Mouse (Mus musculus) c-Kit-positive CD71-positive TER-119-negative erythroid progenitor cells, embryonic 14.5 days (primary cell): ENCODE data around the gene Slc13a3.
"Not testable (repeated sequence)": the region's sequence is repeated elsewhere in the genome, so short reads cannot be mapped to it uniquely, and the experiment has no call there.

Source experiments
- DNase-seq: peaks from one replicate; pipeline ENCODE4 v3.0.0-alpha.2; 2013; ENCODE audit warnings: low read depth

Gene Slc13a3

DNA sequence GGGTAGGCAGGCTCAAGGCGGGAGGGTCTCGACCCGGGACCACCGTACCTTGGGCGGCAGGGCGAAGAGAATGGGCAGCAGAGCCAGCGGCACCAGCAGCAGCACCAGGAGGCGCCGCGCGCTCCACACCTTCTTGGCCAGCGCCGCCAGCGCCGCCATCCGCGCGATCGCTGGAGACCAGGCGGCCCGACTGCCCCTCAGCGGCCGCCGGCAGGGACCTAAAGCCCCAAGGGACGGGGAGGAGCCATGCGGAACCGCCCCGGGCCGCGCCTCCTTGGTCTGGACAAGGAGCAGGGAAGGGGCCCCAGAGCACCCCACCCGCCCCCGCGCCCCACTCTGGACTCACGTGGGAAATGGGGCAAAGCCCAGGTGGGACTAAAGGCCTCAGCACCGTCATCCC is at the start of gene Slc13a3:
Gene Slc13a3 (minus strand): TSS at position 228 of the 400 bp plus-strand sequence.
- no peak for DNase-seq

DNA sequence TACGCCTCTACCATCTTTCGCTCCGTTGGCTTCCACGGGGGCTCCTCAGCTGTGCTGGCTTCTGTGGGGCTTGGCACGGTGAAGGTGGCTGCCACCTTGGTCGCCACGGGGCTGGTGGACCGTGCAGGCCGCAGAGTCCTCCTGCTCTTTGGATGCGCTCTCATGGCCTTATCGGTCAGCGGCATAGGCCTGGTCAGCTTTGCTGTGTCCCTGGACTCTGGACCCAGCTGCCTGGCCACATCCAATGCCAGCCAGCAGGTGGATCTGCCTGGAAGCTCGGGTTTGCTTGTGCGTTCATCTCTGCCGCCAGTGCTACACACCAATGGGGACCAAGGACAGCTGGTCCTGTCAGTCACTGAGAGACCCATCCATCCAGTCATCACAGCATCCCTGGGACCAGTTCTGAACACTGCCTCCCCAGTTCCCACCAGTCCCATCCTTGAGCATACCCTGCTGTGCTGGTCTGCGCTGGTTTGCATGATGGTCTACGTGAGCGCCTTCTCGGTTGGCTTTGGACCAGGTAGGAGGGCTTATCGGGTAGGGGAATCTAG is 42.2 kb upstream of the Slc13a3 start:
- DNase-seq, result no peak

DNA sequence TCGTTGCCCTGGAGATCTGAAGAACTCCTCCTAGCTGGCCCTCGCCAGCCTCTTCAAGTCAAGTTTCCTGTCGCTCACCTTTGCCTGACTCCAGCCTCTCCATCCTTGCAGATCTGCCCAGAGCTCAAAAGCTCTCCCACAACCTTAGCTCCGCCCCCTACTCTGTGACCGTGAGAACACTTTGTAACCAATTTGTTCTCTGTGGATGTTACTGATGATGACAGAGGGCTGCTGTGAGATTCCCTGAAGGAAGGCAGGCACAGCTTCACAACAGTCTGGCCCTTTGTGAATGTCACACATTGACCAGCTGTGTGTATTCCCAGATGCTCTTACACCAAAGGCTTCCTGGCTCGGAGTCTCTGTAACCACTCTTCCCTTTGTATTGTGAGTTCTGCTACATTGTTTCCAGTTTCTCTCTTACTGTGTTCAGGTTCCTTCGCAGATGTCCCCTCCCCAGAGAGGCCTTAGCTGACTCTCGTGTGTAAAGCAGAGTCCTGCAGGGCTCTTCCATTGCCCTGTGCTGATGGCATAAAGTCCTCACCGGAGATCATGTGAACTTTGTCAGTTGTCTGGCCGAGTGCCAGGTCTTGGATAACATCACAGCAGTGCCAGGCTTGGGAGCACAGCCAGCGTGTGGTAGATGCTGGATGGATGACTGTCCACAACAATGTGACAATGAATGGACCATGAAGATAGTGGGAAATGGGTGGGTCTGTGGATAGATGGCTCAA is 40.0 kb upstream of the Slc13a3 start:
- DNase-seq, result no peak

DNA sequence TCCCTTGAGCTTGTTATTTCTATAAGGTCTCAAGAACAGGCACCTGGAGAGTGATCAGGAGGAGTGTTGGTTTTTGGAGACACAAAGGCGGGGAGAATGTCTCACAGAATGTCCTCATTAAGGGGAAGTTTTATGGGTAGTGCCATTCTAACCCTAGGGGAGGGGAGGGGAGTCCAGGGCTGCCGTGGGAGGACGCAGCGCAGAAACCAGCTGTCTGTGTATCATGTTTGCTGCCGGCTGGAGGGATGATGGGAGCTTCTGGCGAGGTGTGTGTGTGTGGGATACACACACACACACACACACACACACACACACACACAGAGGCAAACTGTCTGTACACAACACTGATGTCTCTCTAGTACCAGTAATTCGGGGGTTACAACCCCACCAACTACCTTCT is 39.4 kb upstream of the Slc13a3 start:
- DNase-seq, result no peak

DNA sequence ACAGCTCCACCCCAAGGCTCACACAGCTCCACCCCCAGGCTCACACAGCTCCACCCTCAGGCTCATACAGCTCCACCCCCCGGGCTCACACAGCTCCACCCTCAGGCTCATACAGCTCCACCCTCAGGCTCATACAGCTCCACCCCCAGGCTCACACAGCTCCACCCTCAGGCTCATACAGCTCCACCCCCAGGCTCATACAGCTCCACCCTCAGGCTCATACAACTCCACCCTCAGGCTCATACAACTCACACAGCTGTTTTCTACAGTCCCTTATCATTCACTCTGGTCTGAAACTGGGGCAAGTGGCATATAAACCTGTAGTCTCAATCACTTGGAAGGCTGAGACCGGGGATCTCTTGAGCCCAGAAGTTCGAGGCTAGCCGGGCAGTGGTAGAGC is 38.5 kb upstream of the Slc13a3 start:
- DNase-seq, result peak; percentile 23

DNA sequence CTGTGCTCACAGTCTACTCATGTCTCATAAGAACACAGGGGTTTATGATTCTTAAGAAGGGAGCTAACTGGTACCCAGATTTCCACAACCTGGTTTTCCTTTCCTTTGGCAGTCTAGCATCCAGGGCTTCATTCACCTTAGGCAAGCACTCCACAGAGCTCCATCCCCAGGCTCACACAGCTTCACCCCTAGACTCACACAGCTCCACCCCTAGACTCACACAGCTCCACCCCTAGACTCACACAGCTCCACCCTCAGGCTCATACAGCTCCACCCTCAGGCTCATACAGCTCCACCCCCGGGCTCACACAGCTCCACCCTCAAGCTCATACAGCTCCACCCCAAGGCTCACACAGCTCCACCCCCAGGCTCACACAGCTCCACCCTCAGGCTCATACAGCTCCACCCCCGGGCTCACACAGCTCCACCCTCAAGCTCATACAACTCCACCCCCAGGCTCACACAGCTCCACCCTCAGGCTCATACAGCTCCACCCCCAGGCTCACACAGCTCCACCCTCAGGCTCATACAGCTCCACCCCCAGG is 38.0 kb upstream of the Slc13a3 start:
- not testable (repeated sequence) for DNase-seq

DNA sequence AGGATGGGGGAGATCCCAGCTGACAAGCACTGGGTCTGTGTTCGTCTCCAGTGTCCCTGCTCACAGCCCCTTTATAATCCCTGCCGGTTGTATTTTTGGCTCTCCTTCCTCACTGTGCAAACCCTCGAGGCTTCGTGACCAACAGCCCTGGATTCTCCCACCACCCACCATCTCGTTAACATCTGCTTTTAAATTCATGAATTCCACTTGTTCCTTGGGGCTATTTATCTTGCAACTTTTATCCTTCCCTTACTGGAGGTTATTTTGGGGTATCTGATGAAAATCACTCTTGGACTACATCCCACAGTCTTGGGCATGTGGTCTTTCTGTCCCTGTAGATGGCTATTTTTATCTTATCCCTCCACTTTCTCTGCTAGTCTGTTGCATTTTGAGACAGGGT is 37.4 kb upstream of the Slc13a3 start:
- DNase-seq, result no peak

DNA sequence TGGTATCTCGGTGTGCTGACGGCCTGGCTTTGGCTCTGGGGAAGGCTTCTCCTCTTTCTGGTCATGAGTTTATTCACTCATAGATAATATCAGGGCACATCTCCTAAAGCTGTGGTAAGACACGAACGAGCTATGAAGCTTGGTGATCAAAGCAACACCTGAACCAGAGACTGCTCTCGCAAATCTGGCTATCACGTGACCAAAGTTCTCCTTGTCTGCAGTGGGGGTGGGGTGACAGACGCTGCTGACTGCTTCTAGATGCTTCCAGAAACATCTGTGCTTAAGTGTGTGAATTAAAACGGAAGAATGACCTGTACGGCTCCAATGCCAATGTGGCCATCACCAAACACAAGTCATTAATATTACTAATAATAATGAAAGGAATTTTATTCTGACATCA is 36.7 kb upstream of the Slc13a3 start:
- DNase-seq, result no peak

DNA sequence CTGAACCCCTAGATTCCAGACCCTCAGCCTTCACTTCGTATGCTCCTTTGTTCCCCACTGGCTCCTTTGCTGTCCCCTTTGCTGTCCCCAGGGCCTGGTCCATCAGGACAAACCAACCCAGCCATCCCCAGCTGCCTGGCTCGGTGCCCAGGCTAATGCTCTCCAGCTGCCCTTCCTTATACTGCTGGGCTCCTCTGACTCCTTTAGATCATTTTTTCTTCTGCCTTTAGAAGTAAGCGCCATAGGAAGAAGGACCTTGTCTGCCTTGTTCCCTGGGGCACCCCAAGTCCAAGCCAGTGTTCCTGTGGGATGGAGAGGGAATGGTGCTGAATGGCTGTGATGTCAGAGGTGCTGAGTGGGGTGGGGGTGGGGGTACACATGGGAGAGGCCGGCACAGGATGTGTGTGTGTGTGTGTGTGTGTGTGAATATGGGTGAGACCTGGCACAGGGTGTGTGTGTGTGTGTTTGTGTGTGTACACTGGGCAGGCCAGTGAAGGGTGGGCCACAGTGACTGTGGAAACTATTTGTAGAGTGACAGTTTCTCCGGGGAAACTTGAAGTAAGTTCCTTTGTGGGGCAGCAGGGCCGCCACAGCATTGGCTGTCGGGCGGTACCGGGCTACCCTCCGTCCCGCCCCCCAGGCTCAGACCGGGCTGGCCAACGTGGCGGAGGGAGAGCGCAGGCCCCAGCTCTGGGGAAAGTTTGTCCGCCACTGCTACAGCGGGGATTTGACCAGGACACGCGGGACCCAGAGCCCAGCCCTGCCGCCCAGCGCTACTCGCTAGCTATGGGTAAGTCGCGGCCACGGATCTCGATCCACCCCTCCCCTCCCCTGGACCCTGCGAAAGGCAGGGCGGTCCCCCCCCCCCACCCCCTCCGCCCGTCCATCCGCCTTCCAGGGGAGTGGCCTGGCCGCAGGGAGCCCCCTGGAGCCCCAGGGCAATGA is 30.5 kb upstream of the Slc13a3 start, which contains the start of gene Slc2a10:
Gene Slc2a10 (plus strand): TSS at position 529 of the 945 bp plus-strand sequence.
- no peak for DNase-seq

DNA sequence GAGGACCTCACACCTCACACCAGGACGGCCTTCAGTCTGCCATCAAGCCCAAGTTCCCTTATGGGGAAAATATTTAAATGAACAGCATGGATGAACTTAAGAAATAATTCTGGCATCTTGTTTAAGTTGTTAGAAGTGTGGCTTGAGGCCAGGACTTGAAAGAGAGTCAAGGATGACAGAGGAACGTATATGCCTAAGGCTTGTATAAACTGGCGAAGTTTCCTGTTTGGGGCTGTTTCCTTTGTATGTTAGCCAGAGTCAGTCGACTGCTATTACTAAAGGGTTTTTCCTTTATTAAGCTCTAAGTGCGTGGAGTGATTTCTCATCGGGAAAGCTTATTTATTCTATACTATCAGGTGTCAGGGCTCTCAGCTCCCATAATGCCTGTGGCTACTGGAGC is 25.8 kb upstream of the Slc13a3 start:
- no peak for DNase-seq

DNA sequence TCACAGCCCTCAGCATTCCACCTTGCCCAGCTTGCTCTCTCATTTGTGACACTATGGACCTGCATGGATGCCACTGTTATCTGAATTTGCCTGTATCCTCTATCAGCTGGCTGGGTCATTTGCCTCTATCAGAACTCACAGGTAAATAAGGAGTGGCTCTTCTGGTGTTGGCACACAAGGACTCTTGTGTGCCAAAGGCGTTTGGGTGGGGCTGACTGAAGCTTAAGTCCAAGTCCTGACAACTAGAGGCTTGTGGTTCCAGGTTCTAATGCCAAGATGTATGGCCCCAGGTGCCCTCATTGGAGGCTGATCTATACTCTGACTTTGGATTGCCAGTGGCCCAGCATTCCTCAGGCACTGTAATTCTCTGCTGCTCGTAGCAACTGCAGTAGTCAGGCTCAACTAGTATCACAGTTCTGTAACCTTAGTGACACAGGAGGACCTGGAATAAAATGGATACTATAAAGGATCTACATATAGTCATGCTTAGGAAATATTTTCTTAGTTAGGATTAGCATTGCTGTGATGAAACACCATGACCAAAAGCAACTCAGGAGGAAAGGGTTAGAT is 24.8 kb upstream of the Slc13a3 start:
- no peak for DNase-seq

DNA sequence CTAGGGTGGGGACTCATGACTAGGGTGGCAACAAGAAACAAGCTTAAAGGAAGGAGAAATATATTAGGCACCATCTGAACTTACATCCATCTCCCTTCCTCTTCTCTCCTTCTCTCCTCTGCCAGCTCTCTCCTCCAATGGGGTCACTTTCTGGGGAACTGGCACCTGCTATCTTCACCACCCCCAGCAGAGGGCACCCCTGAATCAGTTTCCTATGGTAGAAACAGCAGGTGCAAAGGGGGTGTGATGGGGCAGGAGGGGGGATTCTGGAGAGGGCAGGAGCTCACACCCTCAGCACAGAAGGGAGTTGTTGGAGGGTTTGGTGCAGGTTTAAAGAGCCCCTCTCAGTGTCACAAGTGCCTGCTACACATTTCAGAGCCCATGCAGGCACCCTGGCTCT is 23.2 kb upstream of the Slc13a3 start:
- DNase-seq, result no peak

DNA sequence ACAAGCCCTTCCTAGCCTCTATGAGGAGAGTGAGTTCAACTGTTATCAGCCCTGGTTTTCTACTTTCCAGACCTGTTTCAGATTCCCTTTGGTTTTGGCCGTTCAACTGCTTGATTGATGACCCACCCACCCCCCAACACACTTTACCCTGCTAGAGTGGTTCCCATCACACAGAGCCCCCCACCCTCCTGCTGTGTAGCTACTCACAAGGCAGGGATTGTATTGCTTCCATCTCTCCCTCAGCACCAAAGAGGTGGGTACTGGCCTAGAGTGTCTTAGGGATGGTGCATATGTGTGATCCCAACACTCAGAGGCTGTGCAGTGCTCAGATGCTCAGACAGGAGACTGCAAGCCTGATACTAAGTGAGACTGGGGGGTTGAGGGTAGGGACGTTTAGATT is 21.5 kb upstream of the Slc13a3 start:
- no peak for DNase-seq

DNA sequence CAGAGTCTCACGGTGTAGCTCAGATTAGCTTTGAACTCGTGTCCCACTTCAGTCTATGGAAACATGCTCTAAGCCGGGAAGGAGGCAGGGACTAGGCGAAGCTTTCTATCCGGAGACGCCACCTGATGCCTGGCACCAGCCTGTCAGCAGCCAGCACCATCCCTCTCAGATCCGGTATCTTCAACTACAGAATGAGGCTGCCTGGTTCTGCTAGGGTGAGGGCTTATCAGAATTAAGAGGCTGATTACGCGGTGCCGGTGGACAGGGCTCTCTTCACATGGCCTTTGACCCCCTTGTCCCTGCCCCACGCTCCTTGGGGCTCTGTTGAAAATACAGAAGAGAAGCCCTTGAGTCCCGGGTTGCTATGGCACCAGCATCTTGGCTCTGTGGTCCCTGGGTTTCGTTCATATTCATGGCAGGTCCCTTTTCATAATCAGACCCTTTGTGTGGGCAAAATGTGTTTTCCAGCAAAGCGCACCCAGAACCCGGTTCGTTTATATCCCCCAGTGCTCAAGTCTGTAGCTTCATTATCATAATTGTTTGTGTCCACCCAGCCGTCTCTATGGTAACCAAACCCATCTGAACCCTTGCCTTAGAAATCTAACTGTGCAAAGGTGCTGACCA is 20.7 kb upstream of the Slc13a3 start:
- DNase-seq, result no peak

DNA sequence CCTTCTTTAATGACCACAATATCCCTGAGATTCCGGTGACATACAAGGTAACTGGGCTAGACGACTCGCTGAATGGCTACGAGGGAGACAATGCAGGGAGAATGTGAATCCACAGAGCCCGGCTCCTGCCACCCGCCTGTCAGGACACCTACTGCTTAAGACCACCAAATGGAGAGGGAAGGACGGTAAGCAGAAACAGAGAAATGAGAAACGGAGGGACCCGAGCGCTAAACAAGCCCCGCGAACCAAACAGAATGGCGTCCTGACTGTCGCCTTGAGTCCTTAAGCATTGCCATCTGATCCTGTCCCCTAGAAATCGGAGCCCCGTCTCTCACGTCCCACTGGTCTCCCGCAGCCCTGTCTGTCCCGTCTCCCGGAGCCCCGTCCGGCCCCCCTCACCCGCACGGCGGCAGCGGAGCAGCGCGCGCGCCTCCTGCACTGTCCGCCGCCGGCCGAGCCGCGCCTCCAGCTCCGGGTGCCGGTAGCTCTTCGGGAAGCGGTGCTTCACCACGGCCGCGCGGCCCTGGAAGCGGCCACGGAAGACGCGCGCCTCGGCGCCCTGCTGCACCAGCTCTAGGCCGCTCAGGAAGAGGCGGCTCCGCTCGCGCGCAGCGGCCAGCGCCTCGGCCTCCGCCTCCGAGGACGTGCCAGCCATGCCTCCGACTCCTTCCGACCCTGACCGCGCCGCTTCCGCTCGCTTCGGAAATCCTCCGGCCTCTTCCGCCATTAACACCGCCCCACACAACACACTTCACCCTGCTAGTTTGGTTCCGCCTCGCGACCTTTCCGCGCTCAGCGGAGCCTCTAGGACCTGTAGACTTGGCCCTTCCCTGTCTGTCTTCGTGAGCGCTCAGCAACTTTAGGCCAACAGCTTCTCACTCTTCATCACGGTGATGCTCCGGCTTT is 19.9 kb upstream of the Slc13a3 start, which contains the start of gene Trp53rka:
Gene Trp53rka (minus strand): TSS at position 677 of the 906 bp plus-strand sequence.
- peak; percentile 54 for DNase-seq

DNA sequence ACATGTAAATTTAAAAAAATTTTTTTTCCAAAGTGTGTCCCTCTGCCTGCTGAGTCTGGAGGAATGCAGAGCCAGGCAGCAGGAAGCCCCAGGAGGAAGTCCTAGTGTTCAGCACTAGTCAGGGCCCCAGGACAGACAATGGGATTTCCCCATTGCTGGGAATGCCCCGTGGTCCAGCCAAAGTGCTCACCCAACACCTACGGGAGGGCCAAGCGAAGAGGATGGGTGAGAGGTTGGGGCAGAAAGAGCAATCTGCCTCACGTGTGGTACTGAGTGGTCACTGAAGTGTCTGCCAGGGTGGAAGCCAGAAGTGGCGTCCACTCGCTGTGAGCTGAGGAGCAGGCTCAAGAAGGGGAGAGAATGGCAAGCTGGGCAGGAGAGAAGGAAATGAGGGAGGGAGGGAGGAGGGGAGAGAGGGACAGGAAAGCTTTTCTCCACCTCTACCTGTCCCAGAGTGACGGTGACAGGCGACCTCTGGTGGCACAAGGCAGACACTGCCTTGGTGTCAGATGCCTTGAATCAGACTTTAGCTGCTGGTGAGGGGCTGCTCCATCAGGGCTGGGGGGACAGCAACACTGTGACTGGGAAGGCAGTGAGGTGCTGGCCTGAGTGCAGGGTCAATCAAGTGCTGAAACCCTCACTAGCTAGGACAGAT is 14.0 kb upstream of the Slc13a3 start:
- no peak for DNase-seq

DNA sequence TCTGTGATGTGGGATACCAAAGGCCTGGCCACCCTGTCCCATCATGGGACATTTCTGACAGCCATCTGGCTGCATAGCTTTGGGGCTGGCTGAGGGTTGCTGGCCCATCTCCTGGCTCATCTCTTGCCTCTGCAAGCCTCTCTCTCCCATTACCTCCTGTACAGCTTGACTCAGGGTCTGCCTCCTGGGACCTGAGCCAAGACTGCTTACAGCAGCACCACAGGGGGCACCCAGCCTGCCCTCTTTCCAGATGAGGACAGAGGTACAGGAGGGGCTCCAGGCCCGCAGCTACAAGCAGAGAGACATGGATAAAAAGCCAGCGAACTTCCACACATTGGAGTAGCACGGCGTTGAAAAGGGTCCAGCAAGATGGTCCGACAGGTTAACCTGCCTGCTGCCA is 13.4 kb upstream of the Slc13a3 start:
- no peak for DNase-seq

DNA sequence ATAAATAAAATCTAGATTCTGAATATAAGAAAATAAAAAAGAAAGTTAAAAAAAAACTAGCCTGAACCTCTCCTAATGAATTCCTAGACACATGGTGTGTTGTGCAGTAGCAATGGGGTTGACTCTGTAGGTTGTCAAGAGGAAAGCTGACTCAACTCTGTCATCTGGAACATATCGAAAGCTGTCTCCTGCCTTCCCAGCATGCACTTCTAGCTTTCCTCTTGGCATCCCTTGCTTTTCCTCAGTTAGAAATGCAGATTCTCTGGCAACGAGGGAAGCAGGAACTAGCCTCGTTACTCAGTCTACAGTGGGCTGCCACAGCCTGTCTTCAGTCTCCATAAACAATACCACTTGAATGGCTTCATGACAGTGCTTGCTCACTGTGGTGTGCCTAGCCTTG is 12.8 kb upstream of the Slc13a3 start:
- no peak for DNase-seq

DNA sequence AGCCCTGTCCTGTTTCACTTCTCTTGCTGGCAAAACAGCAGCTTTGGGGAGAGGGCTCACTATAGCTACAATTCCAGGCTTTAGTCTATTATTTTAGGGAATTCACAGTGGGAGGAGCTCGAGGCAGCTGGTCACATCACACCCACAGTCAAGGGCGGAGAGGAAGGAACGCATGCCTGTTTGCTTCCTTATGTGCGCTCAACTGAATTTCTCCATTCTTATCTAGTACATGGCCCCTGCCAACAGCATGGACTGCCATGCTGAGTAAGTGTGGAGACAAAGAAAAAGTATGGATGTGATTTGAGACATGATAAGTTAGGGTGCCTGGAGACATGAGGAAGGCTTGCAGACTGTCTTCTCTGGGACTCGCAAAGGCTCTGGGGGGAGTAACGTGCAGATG is 11.1 kb upstream of the Slc13a3 start:
- no peak for DNase-seq

DNA sequence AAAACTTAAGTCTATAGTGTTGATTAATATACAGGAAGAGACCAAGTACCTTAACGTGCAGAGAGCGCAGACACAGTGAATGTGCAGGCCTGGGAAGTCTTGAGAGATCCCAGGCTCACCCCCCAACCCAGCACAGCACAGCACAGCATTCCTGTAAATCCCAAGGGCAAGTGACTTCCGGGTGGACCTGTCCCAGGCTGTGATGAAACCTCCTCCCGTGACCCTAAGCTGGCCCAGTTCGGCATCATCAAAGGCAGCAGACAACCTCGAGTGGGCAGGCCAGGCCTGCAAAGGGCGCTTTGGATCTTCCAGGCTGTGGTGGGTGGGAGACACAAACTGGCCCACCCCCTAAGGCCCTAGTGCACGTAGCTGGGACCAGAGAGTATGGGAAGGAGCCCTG is 9.0 kb upstream of the Slc13a3 start:
- DNase-seq, result no peak
